8 mouse cellular contexts compared by ENCODE assay signal in the genomic region with DNA sequence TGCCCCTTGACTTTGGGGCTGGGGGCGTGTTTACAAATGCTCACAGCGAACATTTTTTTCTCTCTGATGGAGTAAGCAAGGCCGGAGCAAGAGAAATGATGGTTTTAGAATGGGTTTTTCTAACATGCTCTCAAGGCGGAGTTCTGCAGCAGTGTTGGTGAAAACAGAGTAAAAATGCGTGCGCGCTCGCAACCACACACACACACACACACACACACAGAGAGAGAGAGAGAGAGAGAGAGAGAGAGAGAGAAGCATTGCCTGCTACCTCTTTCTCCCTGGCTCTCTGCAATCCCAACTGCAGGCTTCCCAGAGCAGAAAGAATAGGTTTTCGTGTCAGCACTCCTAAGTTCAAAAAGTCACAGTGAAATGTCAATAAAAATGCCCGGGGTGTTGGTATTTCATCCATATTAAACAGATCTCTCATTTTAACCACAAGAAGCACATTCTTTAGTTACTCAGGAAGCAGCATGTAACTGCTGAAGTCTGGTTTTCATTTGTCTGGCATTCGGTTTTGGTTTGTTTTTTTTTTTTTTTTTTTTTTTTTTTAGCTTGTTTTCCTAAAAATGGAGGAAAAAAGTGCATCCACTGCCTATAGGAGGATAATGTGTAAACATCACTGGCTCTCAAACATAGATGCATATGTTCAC. TPM values are rescaled to one million over a fixed set of nuclear protein-coding genes. Genes with fewer than 3 reads are reported as not detected.
DNase-seq lines count a peak whose midpoint lies in the region; ATAC-seq and TF ChIP-seq lines count a peak whose summit lies in the region.

No protein-coding gene starts in this region.

- dilution Hi-C loops in CH12.LX (cut with MboI; ENCODE audit: extremely low pct_ligation_motif_present, extremely low pct_unique_long_range_greater_than_20kb, low sequenced_read_pairs): no loop called here

- DNase-seq in heart, embryonic 10.5 days (ENCODE audit: low spot score): no peak
- no peak for DNase-seq in heart, postnatal 14 days
- DNase-seq in CH12.LX (ENCODE audit: extremely low read depth): no peak
- no peak for DNase-seq in forebrain, embryonic 11.5 days (ENCODE audit: low spot score)
- DNase-seq in right cerebral cortex, postnatal 25 days: no peak
- no peak for DNase-seq in spleen, postnatal 14 days (ENCODE audit: low spot score in 2 of 2)
- DNase-seq in cerebellum, postnatal 36 days: no peak

- peaks cover 22% of the 10 kb centered on the region for H3K4me1 ChIP-seq in heart, embryonic 10.5 days
- H3K4me1 ChIP-seq in CH12.LX (ENCODE audit: control insufficient read depth in 1 of 2, insufficient read depth in 2 of 2): peaks cover 3 to 23% of the 10 kb centered on the region in 2 experiments; a peak in 3 of 4 replicates
- peaks cover 2% of the 10 kb centered on the region; the same call in 1 of the 2 replicates for H3K4me1 ChIP-seq in forebrain, embryonic 11.5 days (replicated peaks; ENCODE audit: control insufficient read depth, insufficient read depth, low read length)
- H3K4me1 ChIP-seq in liver, embryonic 15.5 days (replicated peaks): peaks cover 51% of the 10 kb centered on the region

- H3K4me2 ChIP-seq in CH12.LX (ENCODE audit: insufficient read depth, low read depth, poor library complexity, severe bottlenecking): peak overlapping the region; percentile 83
- H3K4me2 ChIP-seq in forebrain, embryonic 11.5 days (ENCODE audit: low read depth, low read length, severe bottlenecking): peak overlapping the region; percentile 74
- H3K4me2 ChIP-seq in liver, embryonic 15.5 days: peak overlapping the region; percentile 96

- no peak for TF ChIP-seq RAD21 in CH12.LX (IDR thresholded peaks at IDR 0.05; ENCODE audit: low read depth, low read length)

- peak overlapping the region; percentile 92 for H3K27ac ChIP-seq in heart, embryonic 10.5 days
- no peak overlapping the region for H3K27ac ChIP-seq in CH12.LX (ENCODE audit: insufficient read depth, low read depth)
- H3K27ac ChIP-seq in forebrain, embryonic 11.5 days (ENCODE audit: low read depth, low read length): peak overlapping the region; percentile 89; the same call in 1 of the 2 replicates
- peak overlapping the region; percentile 96 for H3K27ac ChIP-seq in liver, embryonic 15.5 days (replicated peaks)

- intact Hi-C loops in heart, postnatal 14 days (cut with DNase I): loop anchor here (5.0 kb wide), 1 partner anchor 134 kb away; no protein-coding TSS in a partner anchor

- TF ChIP-seq CTCF in CH12.LX (conservative IDR thresholded peaks at IDR 0.05 in 1 of 2, IDR thresholded peaks at IDR 0.05 in 1 of 2; ENCODE audit: low read depth in 2 of 2, low read length in 2 of 2): no peak

- ATAC-seq in forebrain, embryonic 11.5 days (replicated peaks; ENCODE audit: low FRiP score): no peak
- ATAC-seq in liver, embryonic 15.5 days (ENCODE audit: insufficient read depth): no peak

- peak overlapping the region; percentile 27 for H3K9ac ChIP-seq in CH12.LX (ENCODE audit: insufficient read depth, low read depth)
- peak overlapping the region; percentile 92; the same call in 1 of the 2 replicates for H3K9ac ChIP-seq in forebrain, embryonic 11.5 days (ENCODE audit: low read length)
- peak overlapping the region; percentile 89 for H3K9ac ChIP-seq in liver, embryonic 15.5 days

- WGBS in heart, embryonic 10.5 days: 13% methylated on average over 11 of the region's 11 CpGs
- WGBS in forebrain, embryonic 11.5 days: 9% methylated on average over 11 of the region's 11 CpGs
- WGBS in liver, embryonic 15.5 days (ENCODE audit: insufficient replicate concordance): 4% methylated on average over 11 of the region's 11 CpGs

- in situ Hi-C loops in CH12.LX (cut with MboI; ENCODE audit: low pct_ligation_motif_present, low pct_unique_long_range_greater_than_20kb, low sequenced_read_pairs): loop anchor here (5.0 kb wide), 3 partner anchors 94 to 254 kb away; no protein-coding TSS in a partner anchor

- no peak for TF ChIP-seq POLR2A in CH12.LX (IDR thresholded peaks at IDR 0.05; ENCODE audit: low read depth, low read length)

- peak overlapping the region; percentile 85 for H3K4me3 ChIP-seq in heart, embryonic 10.5 days
- peak overlapping the region; percentile 67 to 81 (median 72) for H3K4me3 ChIP-seq in CH12.LX (replicated peaks in 1 of 3; ENCODE audit: low read depth in 2 of 3, low read length in 2 of 3, poor library complexity in 1 of 3)
- peak overlapping the region; percentile 86 for H3K4me3 ChIP-seq in forebrain, embryonic 11.5 days (ENCODE audit: low read depth, low read length)
- H3K4me3 ChIP-seq in liver, embryonic 15.5 days (replicated peaks): peak overlapping the region; percentile 89

- H3K9me3 ChIP-seq in heart, embryonic 10.5 days: no peaks in the 10 kb centered on the region
- no peaks in the 10 kb centered on the region for H3K9me3 ChIP-seq in CH12.LX (replicated peaks; ENCODE audit: low read length)
- no peaks in the 10 kb centered on the region for H3K9me3 ChIP-seq in forebrain, embryonic 11.5 days (ENCODE audit: control insufficient read depth, low read length)
- H3K9me3 ChIP-seq in liver, embryonic 15.5 days (replicated peaks): no peaks in the 10 kb centered on the region

- H3K79me2 ChIP-seq in CH12.LX (replicated peaks; ENCODE audit: control insufficient read depth, extremely low read depth, insufficient read depth, poor library complexity, severe bottlenecking): no peaks in the 10 kb centered on the region

- no peaks in the 10 kb centered on the region for H3K27me3 ChIP-seq in heart, embryonic 10.5 days (ENCODE audit: insufficient read depth, poor library complexity, severe bottlenecking)
- H3K27me3 ChIP-seq in CH12.LX (replicated peaks): peaks cover 2% of the 10 kb centered on the region
- H3K27me3 ChIP-seq in forebrain, embryonic 11.5 days (ENCODE audit: control insufficient read depth, insufficient read depth, low read length): no peaks in the 10 kb centered on the region
- no peaks in the 10 kb centered on the region for H3K27me3 ChIP-seq in liver, embryonic 15.5 days

- no peaks in the 10 kb centered on the region for H3K36me3 ChIP-seq in heart, embryonic 10.5 days
- H3K36me3 ChIP-seq in CH12.LX (replicated peaks in 1 of 2; ENCODE audit: control insufficient read depth in 1 of 2, insufficient read depth in 1 of 2, low read length in 1 of 2): no peaks in the 10 kb centered on the region
- H3K36me3 ChIP-seq in forebrain, embryonic 11.5 days (ENCODE audit: control insufficient read depth, insufficient read depth, low read length): no peaks in the 10 kb centered on the region
- no peaks in the 10 kb centered on the region for H3K36me3 ChIP-seq in liver, embryonic 15.5 days (replicated peaks)

- no peak for TF ChIP-seq EP300 in CH12.LX (IDR thresholded peaks at IDR 0.05; ENCODE audit: low read length)

TF ChIP-seq in CH12.LX, 34 proteins besides CTCF, POLR2A, EP300 and RAD21:
- peak; percentile 79 for TF ChIP-seq ZNF384 (IDR thresholded peaks at IDR 0.05; ENCODE audit: low read depth, low read length)
- TF ChIP-seq POLR2AphosphoS2 (IDR thresholded peaks at IDR 0.05; ENCODE audit: low read depth, low read length): no peak
- TF ChIP-seq USF1 (IDR thresholded peaks at IDR 0.05; ENCODE audit: low read depth, low read length): no peak
- TF ChIP-seq MYC (IDR thresholded peaks at IDR 0.05; ENCODE audit: low read depth, low read length): 0 out of 2 replicates have a peak, but pooled peaks have one; percentile 5
- TF ChIP-seq MAX (IDR thresholded peaks at IDR 0.05; ENCODE audit: low read length): 0 out of 2 replicates have a peak, but pooled peaks have one; percentile 3
TF ChIP-seq in CH12.LX: peak in this region for 3.

RNA-seq across cellular contexts. Expression of a gene that starts 0.7 kb away (rescaled TPM):
- polyA plus RNA-seq in heart, embryonic 10.5 days (2016; fragmentation: Nextera tagmentation; extraction: Ambion mirVana): 6.6 and 11.6 TPM in 2 replicates
- total RNA-seq in heart, postnatal 14 days (2021): 10 to 100 TPM; 67.9 to 68.4 TPM
- 2.1 and 2.4 TPM in 2 replicates for total RNA-seq in CH12.LX (2012; rRNA removed)
- total RNA-seq in CH12.LX (2014; rRNA removed): 3.6 and 5.3 TPM in 2 replicates
- polyA plus RNA-seq in CH12.LX (2012; ENCODE audit: insufficient read length, low read depth): 3.6 and 5.4 TPM in 2 replicates
- 34.2 and 35.7 TPM in 2 replicates for polyA plus RNA-seq in forebrain, embryonic 11.5 days (2014; fragmentation: Nextera tagmentation; extraction: Ambion mirVana)
- 7.0 and 7.3 TPM in 2 replicates for polyA plus RNA-seq in liver, embryonic 15.5 days (2015; fragmentation: Nextera tagmentation; extraction: Ambion mirVana)

RNA-seq across cellular contexts. Expression of a gene that starts 8.1 kb away (rescaled TPM):
- 191 and 223 TPM in 2 replicates for polyA plus RNA-seq in heart, embryonic 10.5 days (2016; fragmentation: Nextera tagmentation; extraction: Ambion mirVana)
- 10 to 100 TPM; 81.7 to 84.0 TPM for total RNA-seq in heart, postnatal 14 days (2021)
- total RNA-seq in CH12.LX (2012; rRNA removed) (108 and 144 TPM in 2 replicates), CH12.LX (2014; rRNA removed) (151 and 172 TPM in 2 replicates)
- 257 and 288 TPM in 2 replicates for polyA plus RNA-seq in CH12.LX (2012; ENCODE audit: insufficient read length, low read depth)
- 213 and 218 TPM in 2 replicates for polyA plus RNA-seq in forebrain, embryonic 11.5 days (2014; fragmentation: Nextera tagmentation; extraction: Ambion mirVana)
- 78.6 and 88.4 TPM in 2 replicates for polyA plus RNA-seq in liver, embryonic 15.5 days (2015; fragmentation: Nextera tagmentation; extraction: Ambion mirVana)

Comparison
In these comparisons a context has a peak if more than half of its experiments do, and no peak if none do; other contexts are left out.
1. H3K9ac ChIP-seq: peak in every context shown above with its lines; median percentile 92 in forebrain, embryonic 11.5 days; 89 in liver, embryonic 15.5 days; 27 in CH12.LX.